8 mouse cellular contexts compared by ENCODE assay signal in genomic region chr7:80246148-80246721, GRCm38 (mm10). TPM values are rescaled to one million over a fixed set of nuclear protein-coding genes. Genes with fewer than 3 reads are reported as not detected.
DNase-seq lines count a peak whose midpoint lies in the region; ATAC-seq and TF ChIP-seq lines count a peak whose summit lies in the region.

Ttll13 (plus strand) TSS chr7:80246376.

- ATAC-seq in hindbrain, postnatal 0 days: peak; percentile 99
- peak; percentile 99 for ATAC-seq in megakaryocyte, adult 5-6 weeks (ENCODE audit: poor library complexity, severe bottlenecking)

- peak within 1 kb of the TSS; percentile 83 for H3K27ac ChIP-seq in hindbrain, postnatal 0 days
- peak within 1 kb of the TSS; percentile 83 for H3K27ac ChIP-seq in left cerebral cortex, adult 2 months

- H3K4me1 ChIP-seq in hindbrain, postnatal 0 days (ENCODE audit: insufficient read depth, low read length): no peaks in the 10 kb centered on the region

- DNase-seq in WW6 (ENCODE audit: low read depth, low spot score): peak; percentile 97
- DNase-seq in cerebellum, postnatal 4 days (ENCODE audit: low spot score in 2 of 2): peak; percentile 90 to 96
- DNase-seq in gastrocnemius, adult 18-20 months (ENCODE audit: low spot score): peak; percentile 97
- peak; percentile 99 for DNase-seq in hindbrain, postnatal 0 days (ENCODE audit: low spot score)
- DNase-seq in left cerebral cortex, adult 2 months (ENCODE audit: extremely low spot score in 1 of 2, low spot score in 2 of 2): peak; percentile 93 to 94
- DNase-seq in right cerebral cortex, adult 2 months (ENCODE audit: low spot score in 2 of 2): peak; percentile 93 to 97
- DNase-seq in urinary bladder, postnatal 14 days (ENCODE audit: low spot score): peak; percentile 98

- H3K4me3 ChIP-seq in hindbrain, postnatal 0 days (ENCODE audit: low read length): peak within 1 kb of the TSS; percentile 56
- peak within 1 kb of the TSS; percentile 77 for H3K4me3 ChIP-seq in left cerebral cortex, adult 2 months

- TF ChIP-seq CTCF in hindbrain, postnatal 0 days (IDR thresholded peaks at IDR 0.05; ENCODE audit: low read depth): peak; percentile 69
- TF ChIP-seq CTCF in left cerebral cortex, adult 2 months (IDR thresholded peaks at IDR 0.05): peak; percentile 50

- no peaks in the 10 kb centered on the region for H3K36me3 ChIP-seq in hindbrain, postnatal 0 days (ENCODE audit: insufficient read depth, low read length)

- H3K4me2 ChIP-seq in hindbrain, postnatal 0 days (ENCODE audit: low read depth, low read length): peak within 1 kb of the TSS; percentile 65

- no peaks in the 10 kb centered on the region for H3K9me3 ChIP-seq in hindbrain, postnatal 0 days (ENCODE audit: low read length)

- WGBS in hindbrain, postnatal 0 days: under 1% methylated on average over 43 of the region's 48 CpGs

- intact Hi-C loops in left cerebral cortex, adult 2 months (cut with DNase I): no loop called here

- H3K27me3 ChIP-seq in hindbrain, postnatal 0 days (ENCODE audit: insufficient read depth, low read length): no peaks in the 10 kb centered on the region

- H3K9ac ChIP-seq in hindbrain, postnatal 0 days (replicated peaks; ENCODE audit: low read length): peak within 1 kb of the TSS; percentile 62

RNA-seq across cellular contexts. Expression of gene Ttll13, which starts in this region (rescaled TPM):
- under 1 TPM in 1 of 2 experiments, not detected in 1; 0.18 TPM for total RNA-seq in gastrocnemius, adult 18-20 months (2021)
- 0.61 and 0.73 TPM in 2 replicates for total RNA-seq in hindbrain, postnatal 0 days (2014; rRNA removed)
- 1.8 and 2.7 TPM in 2 replicates for polyA plus RNA-seq in hindbrain, postnatal 0 days (2015; fragmentation: Nextera tagmentation; extraction: Ambion mirVana)
- 1 to 10 TPM; 2.0 to 2.8 TPM for total RNA-seq in left cerebral cortex, adult 2 months (2021)
- 0.07 TPM in 1 of 2 replicates, not detected in the other for total RNA-seq in megakaryocyte, adult 5-6 weeks (2015)
- total RNA-seq in megakaryocyte, adult 5-6 weeks (2017): 0.12 TPM in 1 of 2 replicates, not detected in the other

Comparison
In these comparisons a context has a peak if more than half of its experiments do, and no peak if none do; other contexts are left out.
1. Peak in every context shown above with its lines: DNase-seq, ATAC-seq, H3K4me3 ChIP-seq and H3K27ac ChIP-seq.
2. Peak in DNase-seq in gastrocnemius, adult 18-20 months; RNA of the gene not detected or under 1 TPM.
3. Peak in ATAC-seq in megakaryocyte, adult 5-6 weeks; RNA of the gene not detected or under 1 TPM.